Mouse (Mus musculus): ENCODE measurements at regions not wholly inside any gene's neighbourhood (a gene's known extent, or its start where the extent isn't known, plus 50 kb on each side); places are given as distances from the start of the nearest gene placed in this dataset.
A peak's percentile ranks its signal among the peaks of the same experiment; 100 is the strongest.

DNA sequence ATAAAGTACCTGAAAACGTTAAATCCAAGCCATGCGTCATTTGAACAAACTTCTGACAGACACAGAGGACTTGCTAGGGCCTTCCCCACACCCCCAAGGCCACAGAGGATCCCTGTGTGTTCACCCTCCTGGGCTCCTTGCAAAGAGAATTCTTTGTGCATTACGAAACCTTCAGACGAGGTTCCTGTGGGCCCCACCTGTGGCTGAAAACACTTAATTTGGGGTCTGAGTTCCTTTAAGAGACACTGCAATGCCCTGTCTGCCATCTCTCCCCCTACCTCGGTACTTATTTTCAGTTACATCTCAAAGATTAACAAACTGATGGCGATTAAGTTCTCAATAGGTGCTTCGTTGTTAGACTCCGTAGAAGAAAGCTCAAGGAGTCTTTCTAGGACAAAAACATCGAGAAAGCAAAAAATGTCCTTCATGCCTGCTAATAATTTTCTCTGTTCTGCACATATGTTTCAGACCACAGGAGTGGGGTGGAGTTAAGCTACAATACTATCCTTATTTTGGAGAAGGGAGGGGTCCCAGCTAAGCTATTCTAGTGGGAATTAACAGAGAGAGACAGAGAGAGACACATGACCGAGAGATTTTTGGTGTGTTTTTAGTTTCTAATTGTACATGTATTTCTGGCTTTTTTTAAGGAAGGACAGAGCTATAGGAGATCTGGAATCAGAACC, 179.6 kb upstream of the Lrig3 start:
- Histone ChIP-seq H3K27ac (ENCODE audit: insufficient read depth, low read length) (no peak overlapping the region), H3K4me3 (ENCODE audit: insufficient read depth, low read length) (peak overlapping the region; percentile 17; the same call in 1 of the 2 replicates), H3K4me1 (ENCODE audit: control insufficient read depth, insufficient read depth, low read length) (peaks cover 1% of the 10 kb centered on the region; the same call in 1 of the 2 replicates)
- TF ChIP-seq POLR2A (IDR thresholded peaks at IDR 0.05; ENCODE audit: extremely low read depth, insufficient read depth, low read length) = no peak
- TF ChIP-seq CTCF (IDR thresholded peaks at IDR 0.05; ENCODE audit: extremely low read depth, insufficient read depth, low read length) = no peak

DNA sequence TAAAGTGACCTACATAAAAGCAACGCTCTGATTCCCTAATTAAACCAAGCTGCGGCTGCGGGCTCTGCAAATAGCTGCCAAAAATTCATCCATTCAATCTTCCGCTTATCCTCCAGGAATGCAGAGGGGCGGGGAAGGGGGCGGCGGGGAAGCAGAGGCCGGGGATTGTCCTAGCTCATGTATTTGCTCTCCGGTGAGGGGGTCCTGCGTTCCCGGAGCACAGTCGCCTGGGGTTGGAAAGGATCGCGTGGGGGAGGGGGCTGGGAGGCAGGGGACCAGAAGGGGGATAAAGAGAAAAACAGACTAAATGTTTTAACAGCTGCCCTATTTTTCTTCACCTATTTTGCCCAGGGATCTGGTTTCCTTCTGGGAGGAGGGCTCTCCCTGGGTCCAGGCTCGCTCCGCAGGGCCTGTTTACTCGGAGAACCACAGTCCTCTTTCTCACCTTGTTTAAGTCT, 179.1 kb upstream of the Lrig3 start:
- Histone ChIP-seq H3K4me3 (ENCODE audit: insufficient read depth, low read length) (peak overlapping the region; percentile 17; the same call in 1 of the 2 replicates), H3K27ac (ENCODE audit: insufficient read depth, low read length) (no peak overlapping the region), H3K4me1 (ENCODE audit: control insufficient read depth, insufficient read depth, low read length) (peaks cover 1% of the 10 kb centered on the region; the same call in 1 of the 2 replicates)
- TF ChIP-seq POLR2A (IDR thresholded peaks at IDR 0.05; ENCODE audit: extremely low read depth, insufficient read depth, low read length) (no peak), CTCF (IDR thresholded peaks at IDR 0.05; ENCODE audit: extremely low read depth, insufficient read depth, low read length) (no peak)

DNA sequence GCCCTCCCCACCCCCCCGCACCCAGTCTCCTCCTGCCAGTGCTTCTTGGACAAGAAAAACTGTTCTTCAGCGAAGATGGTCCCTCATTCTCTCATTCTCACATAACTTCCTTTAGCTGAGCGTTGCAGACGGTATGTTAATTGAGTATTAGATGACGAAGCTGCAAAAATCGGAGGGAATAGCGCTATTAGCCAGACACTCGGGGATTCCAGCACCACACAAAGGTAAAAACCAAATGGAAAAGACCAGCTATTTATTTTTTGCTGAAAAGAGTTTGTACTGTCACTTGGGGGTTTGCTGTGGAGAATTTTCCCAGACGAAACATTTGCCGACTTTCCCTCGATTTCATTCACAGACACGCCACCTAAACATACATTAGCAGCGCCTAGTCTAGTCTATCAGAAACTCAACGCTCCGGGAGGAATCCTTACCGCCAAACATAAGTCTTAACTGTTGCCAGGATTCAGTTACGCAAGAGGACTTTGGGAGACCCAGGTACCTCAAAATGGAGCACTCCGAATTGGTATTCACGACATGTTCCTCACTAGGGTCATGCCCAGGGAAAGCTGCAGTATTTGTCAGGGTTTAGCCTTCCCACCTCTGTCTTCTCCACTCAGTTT, 178.4 kb upstream of the Lrig3 start:
- Histone ChIP-seq H3K4me1 (ENCODE audit: control insufficient read depth, insufficient read depth, low read length) (peaks cover 1% of the 10 kb centered on the region; the same call in 1 of the 2 replicates), H3K27ac (ENCODE audit: insufficient read depth, low read length) (no peak overlapping the region), H3K4me3 (ENCODE audit: insufficient read depth, low read length) (peak overlapping the region; percentile 17; the same call in 1 of the 2 replicates)
- TF ChIP-seq POLR2A (IDR thresholded peaks at IDR 0.05; ENCODE audit: extremely low read depth, insufficient read depth, low read length) (no peak), CTCF (IDR thresholded peaks at IDR 0.05; ENCODE audit: extremely low read depth, insufficient read depth, low read length) (no peak)

DNA sequence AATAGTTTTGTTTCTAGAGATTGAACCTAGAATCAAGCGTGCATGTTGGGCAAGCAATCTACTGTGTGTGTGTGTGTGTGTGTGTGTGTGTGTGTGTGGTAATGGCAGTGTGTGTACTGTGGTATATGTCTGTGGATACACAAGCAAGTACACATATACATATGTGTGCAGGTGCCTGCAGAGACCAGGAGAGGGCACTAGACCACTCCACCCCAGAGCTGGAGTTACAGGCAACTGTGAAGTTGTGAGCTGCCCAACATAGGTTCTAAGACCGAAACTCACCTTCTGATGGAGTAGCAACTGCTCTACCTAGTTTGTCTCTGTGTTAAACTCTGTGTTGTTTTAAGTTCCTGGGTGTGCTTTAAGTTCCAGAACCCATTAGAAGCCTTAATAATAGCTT, 177.7 kb upstream of the Lrig3 start:
- peaks cover 1% of the 10 kb centered on the region; the same call in 1 of the 2 replicates for H3K4me1 ChIP-seq (ENCODE audit: control insufficient read depth, insufficient read depth, low read length)
- no peak overlapping the region for H3K27ac ChIP-seq (ENCODE audit: insufficient read depth, low read length)
- H3K4me3 ChIP-seq (ENCODE audit: insufficient read depth, low read length) = no peak overlapping the region
- TF ChIP-seq CTCF (IDR thresholded peaks at IDR 0.05; ENCODE audit: extremely low read depth, insufficient read depth, low read length) (no peak), POLR2A (IDR thresholded peaks at IDR 0.05; ENCODE audit: extremely low read depth, insufficient read depth, low read length) (no peak)

DNA sequence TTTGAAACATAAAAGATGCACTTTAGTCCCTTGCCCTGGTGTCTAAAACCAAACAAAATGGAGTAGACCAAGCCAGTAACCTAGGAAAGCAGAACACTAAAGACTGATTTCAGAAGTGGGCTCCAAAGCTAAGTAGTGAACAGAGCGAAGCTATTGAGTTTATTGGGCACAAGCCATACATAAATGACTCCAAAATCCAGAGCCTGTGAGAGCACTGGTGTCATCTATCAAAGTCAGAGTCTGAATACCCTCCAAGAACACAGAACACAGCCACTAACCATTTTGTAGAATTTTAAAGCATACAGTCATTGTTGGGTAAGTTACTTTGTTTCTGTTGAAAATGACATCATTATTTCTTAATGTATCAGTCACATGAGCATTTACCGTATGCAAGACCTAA, 175.0 kb upstream of the Lrig3 start:
- TF ChIP-seq POLR2A (IDR thresholded peaks at IDR 0.05; ENCODE audit: extremely low read depth, insufficient read depth, low read length) (no peak), CTCF (IDR thresholded peaks at IDR 0.05; ENCODE audit: extremely low read depth, insufficient read depth, low read length) (no peak)
- H3K4me1 ChIP-seq (ENCODE audit: control insufficient read depth, insufficient read depth, low read length) = peaks cover 1% of the 10 kb centered on the region; the same call in 1 of the 2 replicates

DNA sequence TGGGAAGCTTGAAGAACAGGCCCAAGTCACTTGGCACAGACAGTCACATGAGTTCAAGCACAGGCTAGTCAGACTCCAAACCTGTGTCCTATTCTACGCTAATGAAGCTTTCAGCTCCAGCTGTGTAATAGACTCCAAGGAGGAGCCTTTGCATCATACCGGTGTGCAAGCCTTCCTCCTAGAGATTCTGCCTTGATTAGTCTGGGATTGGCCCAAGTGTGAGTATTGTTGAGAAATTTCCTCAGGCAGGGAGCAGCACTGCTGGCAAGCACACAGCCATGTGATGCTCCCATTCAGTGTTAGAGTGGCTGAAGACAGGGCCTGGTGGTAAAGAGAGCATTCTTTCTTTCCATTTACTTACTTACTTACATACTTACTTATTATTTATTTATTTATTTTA, 171.5 kb upstream of the Lrig3 start:
- Histone ChIP-seq H3K4me3 (ENCODE audit: insufficient read depth, low read length) (no peak overlapping the region), H3K27ac (ENCODE audit: insufficient read depth, low read length) (no peak overlapping the region), H3K4me1 (ENCODE audit: control insufficient read depth, insufficient read depth, low read length) (no peaks in the 10 kb centered on the region; the same call in 1 of the 2 replicates)
- TF ChIP-seq POLR2A (IDR thresholded peaks at IDR 0.05; ENCODE audit: extremely low read depth, insufficient read depth, low read length) (no peak), CTCF (IDR thresholded peaks at IDR 0.05; ENCODE audit: extremely low read depth, insufficient read depth, low read length) (no peak)

More for the DNA sequence above, 175.0 kb upstream of the Lrig3 start:
- Histone ChIP-seq H3K27ac (ENCODE audit: insufficient read depth, low read length) (no peak overlapping the region), H3K4me3 (ENCODE audit: insufficient read depth, low read length) (no peak overlapping the region)

DNA sequence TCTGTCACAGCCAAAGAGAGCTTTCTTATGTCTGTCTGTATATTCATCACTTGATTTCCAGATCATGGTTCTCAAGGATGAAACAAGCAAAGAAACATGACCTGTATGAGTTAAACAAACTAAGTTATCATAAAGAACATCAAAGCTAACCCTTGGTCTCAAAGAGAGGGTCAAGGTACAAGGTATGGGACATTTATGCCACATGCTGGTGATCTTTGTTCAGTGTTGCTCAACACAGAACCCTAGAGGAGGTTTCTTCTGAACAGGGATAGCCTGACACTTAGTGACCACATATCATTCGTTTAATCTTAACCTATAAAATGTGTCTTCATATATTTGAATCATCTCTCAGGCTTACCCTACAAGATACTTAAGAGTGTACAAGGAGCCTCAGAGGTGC, 170.6 kb upstream of the Lrig3 start:
- H3K4me1 ChIP-seq (ENCODE audit: control insufficient read depth, insufficient read depth, low read length) = no peaks in the 10 kb centered on the region; the same call in 1 of the 2 replicates
- TF ChIP-seq CTCF (IDR thresholded peaks at IDR 0.05; ENCODE audit: extremely low read depth, insufficient read depth, low read length) (no peak), POLR2A (IDR thresholded peaks at IDR 0.05; ENCODE audit: extremely low read depth, insufficient read depth, low read length) (no peak)

DNA sequence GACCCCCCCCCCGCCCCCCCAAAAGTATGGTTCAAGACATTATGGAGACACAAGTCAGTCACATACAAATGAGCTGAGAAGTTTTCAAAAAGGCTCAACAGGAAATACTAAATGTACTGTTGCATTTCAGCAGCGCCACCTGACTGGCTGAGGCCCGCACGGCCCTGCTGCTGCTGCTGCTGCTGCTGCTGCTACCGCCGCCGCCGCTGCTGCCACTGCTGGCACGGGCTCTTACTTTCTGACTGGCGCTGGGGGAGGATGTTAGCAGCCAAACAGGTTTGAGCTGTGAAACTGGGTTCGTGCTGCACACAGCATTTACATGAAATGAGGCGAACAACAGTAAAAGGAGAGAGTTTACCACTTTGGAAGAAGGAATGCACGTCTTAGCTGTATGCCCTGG, 167.3 kb upstream of the Lrig3 start:
- Histone ChIP-seq H3K27ac (ENCODE audit: insufficient read depth, low read length) (no peak overlapping the region), H3K4me3 (ENCODE audit: insufficient read depth, low read length) (no peak overlapping the region), H3K4me1 (ENCODE audit: control insufficient read depth, insufficient read depth, low read length) (no peaks in the 10 kb centered on the region; the same call in 1 of the 2 replicates)
- TF ChIP-seq POLR2A (IDR thresholded peaks at IDR 0.05; ENCODE audit: extremely low read depth, insufficient read depth, low read length) = no peak
- TF ChIP-seq CTCF (IDR thresholded peaks at IDR 0.05; ENCODE audit: extremely low read depth, insufficient read depth, low read length) = no peak

More for the DNA sequence above, 170.6 kb upstream of the Lrig3 start:
- H3K4me3 ChIP-seq (ENCODE audit: insufficient read depth, low read length) = no peak overlapping the region
- no peak overlapping the region for H3K27ac ChIP-seq (ENCODE audit: insufficient read depth, low read length)

DNA sequence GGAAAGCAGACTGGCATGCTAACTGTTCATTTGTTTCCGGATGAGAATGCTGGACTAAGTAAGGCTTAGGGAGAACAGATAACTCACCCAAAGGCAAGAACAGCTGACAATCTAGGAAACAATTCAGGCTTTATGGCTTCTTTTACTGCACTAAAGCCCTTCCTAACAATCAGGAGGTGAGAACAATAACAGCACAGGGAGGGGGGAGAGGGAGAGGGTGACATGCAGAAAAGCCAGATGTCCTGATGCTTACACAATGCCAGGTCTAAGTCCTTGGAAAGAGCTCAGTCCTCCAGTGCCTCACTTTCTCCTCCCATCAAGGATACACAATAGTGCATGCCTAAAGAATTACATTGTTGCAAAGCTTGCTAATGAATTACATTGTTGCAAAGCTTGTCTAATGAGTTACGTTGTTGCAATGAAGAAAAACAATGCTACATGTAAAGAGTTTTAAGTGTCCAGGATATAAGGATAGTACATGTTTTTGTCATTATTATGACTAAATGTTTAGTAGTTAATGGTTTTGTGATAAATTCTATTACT, 165.3 kb upstream of the Lrig3 start:
- H3K4me1 ChIP-seq (ENCODE audit: control insufficient read depth, insufficient read depth, low read length) = no peaks in the 10 kb centered on the region; the same call in 1 of the 2 replicates
- no peak overlapping the region for H3K27ac ChIP-seq (ENCODE audit: insufficient read depth, low read length)
- no peak for TF ChIP-seq CTCF (IDR thresholded peaks at IDR 0.05; ENCODE audit: extremely low read depth, insufficient read depth, low read length)
- TF ChIP-seq POLR2A (IDR thresholded peaks at IDR 0.05; ENCODE audit: extremely low read depth, insufficient read depth, low read length) = no peak
- no peak overlapping the region for H3K4me3 ChIP-seq (ENCODE audit: insufficient read depth, low read length)

Measured in cortical plate, adult 2 months (tissue).